Comparison of ENCODE assay signal across 15 mouse cellular contexts in the genomic region with DNA sequence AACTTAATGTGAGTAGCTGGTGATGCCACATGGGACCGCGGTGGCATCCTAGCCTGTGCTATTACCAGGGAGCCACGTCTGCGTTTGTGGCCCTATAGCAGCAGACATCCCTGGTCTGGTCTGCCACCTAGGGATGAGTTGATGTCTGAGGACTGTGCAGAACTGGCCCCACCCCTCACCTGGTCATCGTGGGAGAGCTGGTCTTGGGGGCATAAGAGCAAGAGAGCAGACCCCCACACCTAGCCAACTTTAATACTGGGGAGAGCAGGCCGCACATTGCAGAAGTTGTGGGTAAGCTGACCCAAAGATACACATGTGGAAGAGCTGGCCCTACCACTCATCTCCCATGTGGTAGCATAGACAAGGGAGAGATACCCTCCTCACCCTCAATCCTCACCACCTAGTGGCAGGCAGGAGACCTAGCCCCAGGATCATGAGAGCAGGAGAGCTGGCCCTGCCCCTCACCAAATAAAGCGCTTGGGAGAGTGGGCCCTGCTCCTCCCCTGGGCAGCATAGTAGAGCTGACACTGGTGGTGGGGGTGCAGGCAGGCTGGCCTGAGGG. TPM values are rescaled to one million over a fixed set of nuclear protein-coding genes. Genes with fewer than 3 reads are reported as not detected.
DNase-seq lines count a peak whose midpoint lies in the region; ATAC-seq lines count a peak whose summit lies in the region.
"Had no signal": no experiment of that assay in that cellular context is flagged by ENCODE, and none has a peak within 500 bp of the region (broad histone marks: within the 10 kb centered on the region; RNA-seq: fewer than 3 reads in every experiment).

No protein-coding gene starts in this region.

- H3K4me2 ChIP-seq in heart, embryonic 12.5 days = no peak overlapping the region
- H3K4me2 ChIP-seq in midbrain, embryonic 12.5 days (replicated peaks) = no peak overlapping the region
- H3K4me2 ChIP-seq in midbrain, embryonic 13.5 days (replicated peaks) = no peak overlapping the region
- no peak overlapping the region for H3K4me2 ChIP-seq in embryonic facial prominence, embryonic 15.5 days (replicated peaks)
- H3K4me2 ChIP-seq: limb, embryonic 15.5 days; neural tube, embryonic 12.5 days had no signal

- no peak overlapping the region for H3K9ac ChIP-seq in heart, embryonic 12.5 days
- H3K9ac ChIP-seq in midbrain, embryonic 12.5 days (replicated peaks) = no peak overlapping the region
- no peak overlapping the region for H3K9ac ChIP-seq in midbrain, embryonic 13.5 days (replicated peaks)
- no peak overlapping the region for H3K9ac ChIP-seq in embryonic facial prominence, embryonic 15.5 days
- H3K9ac ChIP-seq: limb, embryonic 15.5 days; neural tube, embryonic 12.5 days had no signal

- H3K4me3 ChIP-seq in heart, embryonic 12.5 days = no peak overlapping the region
- no peak overlapping the region for H3K4me3 ChIP-seq in midbrain, embryonic 12.5 days
- no peak overlapping the region for H3K4me3 ChIP-seq in midbrain, embryonic 13.5 days (replicated peaks)
- H3K4me3 ChIP-seq in embryonic facial prominence, embryonic 15.5 days (replicated peaks) = no peak overlapping the region
- H3K4me3 ChIP-seq: limb, embryonic 15.5 days; neural tube, embryonic 12.5 days had no signal

- no peaks in the 10 kb centered on the region for H3K27me3 ChIP-seq in heart, embryonic 12.5 days (replicated peaks)
- no peaks in the 10 kb centered on the region; the same call in 1 of the 2 replicates for H3K27me3 ChIP-seq in midbrain, embryonic 12.5 days
- no peaks in the 10 kb centered on the region for H3K27me3 ChIP-seq in midbrain, embryonic 13.5 days
- no peaks in the 10 kb centered on the region for H3K27me3 ChIP-seq in embryonic facial prominence, embryonic 15.5 days
- no peaks in the 10 kb centered on the region for H3K27me3 ChIP-seq in splenic B cell, adult 2 months (ENCODE audit: control insufficient read depth, insufficient read depth, low read length, poor library complexity, severe bottlenecking)
- H3K27me3 ChIP-seq: limb, embryonic 15.5 days; neural tube, embryonic 12.5 days; Patski had no signal

- no peak overlapping the region for H3K27ac ChIP-seq in heart, embryonic 12.5 days (ENCODE audit: poor library complexity, severe bottlenecking)
- H3K27ac ChIP-seq in midbrain, embryonic 12.5 days (replicated peaks) = no peak overlapping the region
- H3K27ac ChIP-seq in midbrain, embryonic 13.5 days = no peak overlapping the region
- H3K27ac ChIP-seq in embryonic facial prominence, embryonic 15.5 days (replicated peaks) = no peak overlapping the region
- H3K27ac ChIP-seq: limb, embryonic 15.5 days; neural tube, embryonic 12.5 days had no signal

- H3K36me3 ChIP-seq in heart, embryonic 12.5 days = no peaks in the 10 kb centered on the region
- H3K36me3 ChIP-seq in midbrain, embryonic 12.5 days = no peaks in the 10 kb centered on the region
- H3K36me3 ChIP-seq in midbrain, embryonic 13.5 days = no peaks in the 10 kb centered on the region
- H3K36me3 ChIP-seq in embryonic facial prominence, embryonic 15.5 days = no peaks in the 10 kb centered on the region
- 0 out of 2 replicates have a peak, but pooled peaks cover 4% of the 10 kb centered on the region for H3K36me3 ChIP-seq in splenic B cell, adult 2 months (ENCODE audit: control insufficient read depth, insufficient read depth, low read length, poor library complexity, severe bottlenecking)
- H3K36me3 ChIP-seq: limb, embryonic 15.5 days; neural tube, embryonic 12.5 days had no signal

- H3K9me3 ChIP-seq in heart, embryonic 12.5 days (replicated peaks) = no peaks in the 10 kb centered on the region
- H3K9me3 ChIP-seq in midbrain, embryonic 12.5 days = no peaks in the 10 kb centered on the region
- H3K9me3 ChIP-seq in midbrain, embryonic 13.5 days = no peaks in the 10 kb centered on the region
- H3K9me3 ChIP-seq in embryonic facial prominence, embryonic 15.5 days (replicated peaks) = no peaks in the 10 kb centered on the region
- H3K9me3 ChIP-seq: limb, embryonic 15.5 days; neural tube, embryonic 12.5 days had no signal

- WGBS in heart, embryonic 12.5 days = 79% methylated on average over 7 of the region's 7 CpGs
- WGBS in midbrain, embryonic 12.5 days = 83% methylated on average over 7 of the region's 7 CpGs
- 92% methylated on average over 7 of the region's 7 CpGs for WGBS in midbrain, embryonic 13.5 days
- WGBS in embryonic facial prominence, embryonic 15.5 days = 84% methylated on average over 7 of the region's 7 CpGs

- H3K4me1 ChIP-seq in heart, embryonic 12.5 days (replicated peaks) = peaks cover 8% of the 10 kb centered on the region
- no peaks in the 10 kb centered on the region for H3K4me1 ChIP-seq in midbrain, embryonic 12.5 days
- no peaks in the 10 kb centered on the region for H3K4me1 ChIP-seq in midbrain, embryonic 13.5 days (replicated peaks)
- no peaks in the 10 kb centered on the region for H3K4me1 ChIP-seq in embryonic facial prominence, embryonic 15.5 days
- H3K4me1 ChIP-seq: neural tube, embryonic 12.5 days had no signal

- DNase-seq in heart, postnatal 4 days = no peak
- peak; percentile 48 for DNase-seq in splenic B cell, adult 2 months (ENCODE audit: low read depth, low spot score)
- no peak for DNase-seq in right cerebral cortex, adult 2 months (ENCODE audit: low spot score in 2 of 2)
- DNase-seq: cerebellum, adult 2 months; embryo, embryonic 11 days; spleen, adult 18-20 months had no signal

- ATAC-seq in heart, embryonic 12.5 days (ENCODE audit: insufficient number of reproducible peaks, low FRiP score) = 0 out of 2 replicates have a peak, but pooled peaks have one; percentile 6
- 0 out of 2 replicates have a peak, but pooled peaks have one; percentile 30 for ATAC-seq in midbrain, embryonic 12.5 days (ENCODE audit: low FRiP score, low read depth)
- ATAC-seq in midbrain, embryonic 13.5 days = no peak
- ATAC-seq in embryonic facial prominence, embryonic 15.5 days (ENCODE audit: insufficient number of reproducible peaks, low FRiP score, low TSS enrichment, low read depth) = peak; percentile 47
- ATAC-seq: inflammation-experienced regulatory T-cells, adult 6 months; midbrain, embryonic 16.5 days; Patski had no signal

RNA-seq across cellular contexts. Expression of gene Tec, which starts 38.7 kb away (rescaled TPM):
- polyA plus RNA-seq in heart, embryonic 12.5 days (2016; fragmentation: Nextera tagmentation; extraction: Ambion mirVana) = 17.1 TPM in 2 replicates
- total RNA-seq in heart, postnatal 4 days (2021) = 10 to 100 TPM; 13.2 TPM
- polyA plus RNA-seq in midbrain, embryonic 12.5 days (2016; fragmentation: Nextera tagmentation; extraction: Ambion mirVana) = 4.6 and 5.2 TPM in 2 replicates
- 4.0 and 5.1 TPM in 2 replicates for polyA plus RNA-seq in midbrain, embryonic 13.5 days (2015; fragmentation: Nextera tagmentation; extraction: Ambion mirVana)
- 7.4 and 7.9 TPM in 2 replicates for polyA plus RNA-seq in embryonic facial prominence, embryonic 15.5 days (2015; fragmentation: Nextera tagmentation; extraction: Ambion mirVana)
